Mouse (Mus musculus) heart, adult 11 months (tissue): ENCODE results near the gene Pxt1.

Experiments used
- DNase-seq: peaks from one replicate; pipeline ENCODE4 v3.0.0; 2022

The Pxt1 gene

DNA sequence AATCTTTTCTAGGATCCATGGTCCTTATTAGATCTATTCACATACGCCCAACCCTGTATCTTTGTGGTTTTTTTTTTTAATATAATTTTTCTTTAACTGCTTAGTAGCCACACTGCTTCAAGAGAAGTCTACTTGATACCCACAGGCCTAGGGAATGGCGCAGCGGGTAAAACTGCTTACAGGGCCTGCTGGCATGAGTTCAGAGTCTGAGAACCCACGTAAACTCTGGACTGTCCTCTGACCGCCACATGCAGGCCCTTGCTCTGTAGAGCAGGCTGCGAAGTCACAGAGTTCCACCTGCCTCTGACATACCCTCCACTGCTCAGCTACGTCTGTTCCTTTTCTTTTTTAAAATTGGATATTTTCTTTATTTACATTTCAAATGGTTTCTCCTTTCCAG is 841 bp upstream of the Pxt1 start:
- no peak for DNase-seq

GRCm38 (mm10) chr17:28942101-28942500 is 1.5 kb downstream of the Pxt1 start:
- peak; percentile 92 for DNase-seq

- DNase-seq = no peak
Measured at GRCm38 (mm10) chr17:28940776-28941555, 2.7 kb downstream of the Pxt1 start.

DNA sequence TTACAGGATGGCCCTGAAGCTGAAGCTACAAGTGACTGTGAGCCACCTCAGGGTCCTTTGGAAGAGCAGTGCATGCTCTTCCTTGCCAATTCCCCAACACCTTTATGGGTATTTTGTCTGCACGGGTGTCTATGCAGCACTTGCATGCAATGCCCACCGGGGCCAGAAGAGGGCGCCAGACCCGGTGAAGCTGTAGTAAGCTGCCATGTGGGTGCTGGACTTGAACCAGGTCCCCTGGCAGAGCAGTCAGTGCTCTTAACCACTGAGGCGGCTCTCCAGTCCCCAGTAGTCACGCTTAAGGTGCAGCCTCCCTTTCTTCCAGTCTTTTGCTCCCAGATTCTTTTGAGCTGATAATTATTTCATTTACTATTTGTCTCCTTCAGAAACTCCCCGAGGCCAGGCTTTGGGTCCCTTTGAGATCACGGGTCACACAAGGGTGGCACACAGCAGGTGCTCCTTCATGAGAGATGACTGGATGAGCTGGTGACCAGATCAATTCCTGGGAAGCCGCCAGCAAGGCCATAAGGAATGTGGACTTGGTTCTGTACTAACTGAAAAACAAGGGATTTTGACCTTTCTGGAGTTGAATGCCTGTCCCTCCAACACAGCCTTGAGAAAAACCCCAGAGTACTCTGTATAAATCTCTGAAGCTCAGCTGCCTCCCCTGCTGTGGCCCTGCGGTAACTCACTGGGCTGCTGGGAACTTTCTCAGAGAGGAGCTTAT is 6.9 kb downstream of the Pxt1 start:
- DNase-seq = no peak

GRCm38 (mm10) chr17:28936133-28936532 is 7.5 kb downstream of the Pxt1 start:
- no peak for DNase-seq

GRCm38 (mm10) chr17:28934120-28934916 is 9.3 kb downstream of the Pxt1 start:
- DNase-seq = no peak

DNA sequence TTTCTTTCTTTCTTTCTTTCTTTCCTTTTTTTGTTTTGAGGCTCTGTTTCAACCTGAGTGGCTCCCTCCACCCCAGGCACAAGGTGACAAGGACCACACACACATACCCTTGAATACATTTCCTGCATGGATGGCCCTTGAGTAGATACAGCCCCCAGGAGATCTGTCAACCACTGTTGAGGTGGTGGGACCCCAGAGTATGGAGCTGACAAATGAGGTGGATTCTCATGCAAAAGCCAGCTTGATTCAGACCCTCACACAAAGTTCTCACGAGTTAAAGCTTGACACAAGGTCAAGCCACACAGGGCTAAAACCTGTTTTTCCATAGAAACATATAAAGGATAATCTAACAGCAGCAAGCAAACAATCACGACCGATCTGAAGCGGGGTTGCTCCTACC is 11.4 kb downstream of the Pxt1 start:
- DNase-seq = peak; percentile 80

DNA sequence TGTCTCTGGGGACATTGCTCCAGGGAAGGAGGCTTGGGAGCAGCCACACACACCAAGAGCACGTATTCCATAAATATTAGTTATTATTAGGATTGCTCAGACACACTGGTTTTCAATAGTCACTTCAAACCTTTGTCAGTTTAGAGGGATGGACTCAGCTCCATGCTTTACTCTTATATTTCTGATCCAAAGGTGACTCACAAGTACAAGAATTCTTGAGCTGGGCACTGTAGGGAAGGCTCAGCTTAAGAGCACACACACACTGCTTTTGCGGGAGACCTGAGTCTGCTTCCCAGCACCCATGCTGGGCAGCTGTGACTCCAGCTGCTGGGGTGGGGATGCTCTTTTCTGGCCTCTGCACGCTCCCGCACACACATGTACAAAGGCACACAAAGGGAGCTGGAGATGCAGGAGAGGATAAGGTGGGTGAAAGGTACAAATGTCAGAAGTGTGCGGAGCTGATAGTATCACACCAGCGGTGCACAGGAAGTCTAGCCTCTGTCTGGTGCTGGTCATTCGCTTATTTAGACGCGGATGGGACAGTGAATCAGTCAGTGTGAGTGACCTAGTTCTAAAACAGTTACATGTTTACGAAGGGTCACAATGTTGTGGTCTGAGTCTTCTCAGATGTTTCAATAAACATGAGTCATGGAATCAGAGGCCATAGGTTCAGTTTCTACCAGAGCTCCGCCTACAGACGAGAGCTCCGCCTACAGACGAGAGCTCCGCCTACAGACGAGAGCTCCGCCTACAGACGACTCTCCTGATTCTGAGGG is 12.0 kb downstream of the Pxt1 start:
- DNase-seq = peak; percentile 91

GRCm38 (mm10) chr17:28930392-28931074 is 13.1 kb downstream of the Pxt1 start:
- DNase-seq = peak; percentile 99

DNA sequence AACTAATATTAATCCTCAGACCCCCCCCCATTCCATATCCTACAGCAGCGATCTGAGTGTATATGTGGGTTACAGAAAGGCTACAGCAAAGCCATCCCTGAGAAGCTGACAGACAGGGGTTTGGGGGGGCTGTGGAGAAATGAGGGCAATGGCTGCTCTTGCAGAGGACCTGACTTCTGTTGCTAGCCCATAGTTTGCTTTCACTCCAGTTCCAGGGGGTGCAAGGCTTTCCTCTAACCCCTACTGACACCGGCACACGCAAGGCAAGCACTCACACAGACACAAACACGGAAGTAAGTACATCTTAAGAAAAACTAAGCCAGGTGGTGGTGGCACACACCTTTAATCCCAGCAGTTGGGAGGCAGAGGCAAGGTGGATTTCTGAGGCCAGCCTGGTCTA is 14.3 kb downstream of the Pxt1 start:
- DNase-seq = peak; percentile 81

- DNase-seq = peak; percentile 96
Measured at GRCm38 (mm10) chr17:28928004-28928403, 15.6 kb downstream of the Pxt1 start.

DNA sequence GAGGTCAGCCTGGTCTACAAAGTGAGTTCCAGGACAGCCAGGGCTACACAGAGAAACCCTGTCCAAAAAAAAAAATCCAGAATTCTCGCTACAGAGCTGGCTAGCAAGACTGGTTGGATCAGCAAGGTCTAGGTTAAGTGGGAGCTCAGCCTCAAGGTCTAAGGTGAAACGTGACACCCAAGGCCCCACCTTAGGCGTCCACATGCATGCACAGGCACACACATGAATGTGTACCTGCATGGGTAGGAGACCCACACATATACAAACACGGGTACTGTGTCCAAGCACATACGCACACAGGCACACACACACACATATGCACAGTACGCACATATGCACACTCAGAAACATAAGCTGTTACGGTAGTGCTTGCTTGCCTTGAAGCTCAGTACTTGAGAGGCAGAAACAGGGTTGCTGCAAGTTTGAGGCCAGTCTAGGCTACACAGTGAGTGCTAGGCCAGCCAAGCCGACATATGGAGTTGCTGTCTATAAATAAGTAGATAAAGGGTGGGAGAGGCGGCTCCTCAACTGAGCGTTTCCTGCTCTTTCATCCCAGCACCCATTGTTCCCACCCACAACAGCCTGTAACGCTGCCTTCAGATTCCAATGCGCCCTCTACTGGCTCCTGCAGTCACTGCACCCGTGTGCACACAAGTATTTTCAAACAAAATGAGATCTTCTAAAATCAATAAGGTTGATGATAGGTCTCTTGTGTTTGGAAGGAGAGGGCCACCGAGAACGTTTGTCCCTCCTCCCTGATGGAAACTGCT is 16.6 kb downstream of the Pxt1 start:
- peak; percentile 95 for DNase-seq

GRCm38 (mm10) chr17:28926380-28926779 is 17.3 kb downstream of the Pxt1 start:
- DNase-seq = peak; percentile 97

- DNase-seq = no peak
Measured at GRCm38 (mm10) chr17:28924957-28925595, 18.6 kb downstream of the Pxt1 start.

GRCm38 (mm10) chr17:28922096-28922495 is 21.5 kb downstream of the Pxt1 start:
- no peak for DNase-seq

DNA sequence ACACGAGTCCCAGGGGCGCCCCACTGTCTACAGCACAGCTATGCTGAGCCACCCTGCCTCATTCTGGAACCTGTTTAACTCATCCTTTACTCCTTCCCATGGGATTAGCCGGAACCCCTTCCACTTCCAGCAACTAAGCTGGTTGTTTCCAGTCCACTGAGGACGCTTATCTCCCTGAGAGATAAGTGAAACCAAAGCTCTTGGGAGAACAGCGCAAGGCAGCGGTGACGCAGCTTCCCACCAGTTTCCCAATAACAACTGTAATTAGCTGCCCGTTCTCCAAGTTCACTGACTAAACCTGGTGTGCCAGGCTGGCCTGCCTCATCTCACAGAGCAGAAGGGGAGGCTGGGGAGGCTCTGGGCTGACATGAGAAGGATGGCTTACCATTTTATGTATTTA is 22.6 kb downstream of the Pxt1 start:
- DNase-seq = peak; percentile 96

DNA sequence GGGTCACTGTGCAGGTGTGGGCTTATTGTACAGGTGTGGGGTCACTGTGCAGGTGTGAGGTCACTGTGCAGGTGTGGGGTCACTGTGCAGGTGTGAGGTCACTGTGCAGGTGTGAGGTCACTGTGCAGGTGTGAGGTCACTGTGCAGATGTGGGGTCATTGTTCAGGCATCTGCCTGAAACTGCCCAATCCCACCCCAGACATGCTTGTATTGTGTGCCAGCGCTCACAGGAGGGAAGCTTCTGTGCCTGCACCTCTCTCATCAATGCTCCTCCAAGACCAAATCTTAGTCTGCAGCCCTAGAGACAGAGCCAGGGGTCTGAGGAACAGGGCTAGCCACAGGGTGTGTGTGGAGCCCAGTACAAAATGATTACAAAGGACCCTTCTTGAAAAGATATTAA is 27.1 kb downstream of the Pxt1 start:
- DNase-seq = peak; percentile 82

GRCm38 (mm10) chr17:28915060-28915628 is 28.5 kb downstream of the Pxt1 start, which contains the start of gene 4930539E08Rik:
TSS of gene 4930539E08Rik (minus strand) at chr17:28915324.
- DNase-seq = no peak

DNA sequence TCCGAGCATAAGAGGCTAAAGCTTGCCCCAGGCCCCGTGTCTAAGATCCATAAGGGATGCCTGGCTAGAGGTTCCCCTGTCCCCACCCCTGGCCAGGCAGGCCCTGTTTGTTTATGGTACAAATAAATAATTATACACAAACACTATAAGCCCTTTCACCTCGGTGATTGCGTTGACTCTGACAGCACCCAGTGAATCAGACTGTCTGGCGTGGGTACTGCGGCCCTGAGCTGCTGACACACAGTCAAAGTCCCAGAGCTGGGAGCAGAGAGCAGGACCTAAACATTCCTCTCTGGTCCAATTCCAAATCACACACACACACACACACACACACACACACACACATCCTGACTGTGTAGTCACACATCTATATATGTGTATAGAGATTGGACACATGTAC is 29.7 kb downstream of the Pxt1 start:
- DNase-seq = peak; percentile 79

DNA sequence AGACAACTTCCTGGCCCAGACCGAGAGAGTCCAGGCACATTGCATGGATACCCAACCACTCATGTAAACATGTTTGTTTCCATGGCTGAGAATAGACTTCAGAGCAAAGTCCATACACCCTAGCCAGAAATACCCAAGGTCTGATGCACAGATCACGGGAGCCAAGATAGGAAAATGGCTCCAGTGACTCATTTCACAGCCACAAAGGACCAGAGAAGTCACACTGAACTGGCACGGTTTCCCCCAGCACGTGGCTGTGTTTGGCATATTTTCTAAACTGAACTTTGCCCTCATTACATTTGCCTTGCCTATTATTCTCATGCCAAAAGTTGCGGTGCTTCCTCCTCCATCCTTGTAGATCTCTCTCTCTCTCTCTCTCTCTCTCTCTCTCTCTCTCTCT is 30.4 kb downstream of the Pxt1 start:
- DNase-seq = peak; percentile 78
